Mouse (Mus musculus): Measurements from ENCODE around the gene Tax1bp3.

Tax1bp3 gene

DNA sequence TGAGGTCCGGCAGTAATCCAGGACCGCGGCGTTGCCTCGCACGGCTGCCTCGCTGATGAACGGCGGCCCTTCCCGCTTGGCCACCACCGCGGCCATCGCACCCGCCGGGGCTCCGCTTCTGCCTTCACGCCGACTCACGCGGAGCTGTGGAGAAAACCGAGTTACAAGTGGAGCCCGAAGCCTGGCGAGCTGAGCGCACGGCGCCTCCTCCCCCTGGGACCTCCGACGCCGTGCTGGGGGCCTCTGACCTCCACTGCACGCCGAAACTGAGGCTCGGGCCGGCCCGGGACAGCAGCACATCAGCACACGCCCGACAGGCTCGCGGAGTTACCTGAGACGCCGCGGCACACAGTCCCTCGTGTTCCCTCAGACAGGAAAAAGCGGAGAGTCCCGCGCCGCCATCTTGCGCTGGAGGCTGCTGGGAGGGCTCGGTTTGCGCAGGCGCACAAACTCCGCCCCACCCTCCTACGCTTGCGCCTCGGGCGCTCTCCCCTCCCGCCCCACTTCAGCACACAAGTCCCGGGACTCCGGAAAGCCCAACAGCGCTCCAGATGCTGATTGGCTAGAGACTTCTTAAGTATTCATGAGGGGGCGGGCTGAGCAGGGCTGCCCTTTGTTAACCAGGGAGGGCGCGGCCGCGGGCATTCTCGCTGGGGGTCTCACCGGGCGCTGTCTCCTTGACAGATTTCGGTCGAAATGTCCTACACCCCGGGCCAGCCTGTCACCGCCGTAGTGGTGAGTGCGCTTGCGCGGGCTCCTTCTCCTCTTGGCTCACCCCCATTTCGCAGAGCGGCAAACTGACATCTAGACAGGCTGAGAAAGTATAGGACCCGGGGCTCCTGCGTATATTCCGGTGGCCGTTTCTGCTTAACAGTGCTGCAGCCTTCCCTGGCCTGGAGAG lies at the start of gene Tax1bp3, which contains the start of gene Emc6:
TSS of gene Tax1bp3 (plus strand) at position 476 of the 901 bp plus-strand sequence.
TSS of gene Emc6 (minus strand) at position 430 of the 901 bp plus-strand sequence.
- peak; percentile 95 for DNase-seq

DNA sequence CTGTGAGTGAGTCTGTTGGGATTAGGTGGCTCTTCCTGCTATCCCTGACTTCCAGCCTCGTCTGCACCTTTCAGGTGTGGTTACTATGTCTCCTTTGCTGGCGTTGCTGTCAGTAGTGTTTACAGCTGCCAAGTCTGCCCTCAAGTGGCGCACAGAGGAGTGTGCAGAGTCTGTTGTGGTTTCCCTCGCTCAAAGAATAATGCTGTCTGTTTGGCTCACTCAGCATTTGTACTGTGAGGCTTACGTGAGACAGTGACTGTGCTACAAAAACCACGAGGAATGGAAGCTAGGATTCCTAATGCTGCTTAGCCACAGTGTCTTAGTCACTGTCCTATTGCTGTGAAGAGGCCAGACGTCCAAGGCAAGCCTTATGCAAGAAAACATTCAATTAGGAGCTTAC lies 45.9 kb upstream of the Tax1bp3 start:
- no peak for DNase-seq

DNA sequence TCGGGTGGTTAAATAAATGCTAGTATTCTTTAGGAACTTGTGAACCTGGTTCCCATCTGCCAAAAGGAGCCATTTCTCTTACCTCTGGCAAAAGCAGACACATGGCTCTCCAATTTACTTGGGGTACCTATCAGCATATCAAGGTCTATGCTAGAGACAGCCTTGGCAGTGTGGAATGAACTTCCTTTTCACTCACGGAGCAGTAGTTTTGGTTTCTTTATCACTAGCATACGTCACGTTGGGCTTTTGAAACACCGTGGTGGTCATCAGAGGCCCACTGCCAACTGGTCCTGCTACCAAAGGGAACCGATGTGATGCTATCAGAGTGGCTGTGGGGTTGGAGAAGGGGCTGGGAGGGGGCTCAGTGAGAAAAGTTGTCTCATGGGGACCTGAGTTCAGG lies 43.9 kb upstream of the Tax1bp3 start:
- no peak for DNase-seq

DNA sequence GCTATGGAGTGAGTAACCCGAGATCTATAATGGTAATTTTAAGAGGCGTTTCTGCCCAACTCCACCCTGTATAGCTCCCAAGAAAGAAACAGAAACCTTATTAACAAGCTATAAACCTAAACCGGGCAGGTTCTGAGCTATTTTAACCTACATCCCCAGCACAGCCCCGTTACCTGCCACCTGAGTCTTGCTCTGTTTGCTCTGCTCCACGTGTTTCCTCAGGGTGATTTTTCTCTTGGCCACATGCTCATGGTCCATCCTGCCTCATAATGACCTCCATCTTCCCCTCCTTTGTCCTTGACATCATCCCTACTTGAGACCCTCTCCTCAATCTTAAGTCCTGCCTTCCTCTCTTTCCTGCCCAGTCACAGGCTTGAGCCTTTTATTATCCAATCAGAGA lies 42.7 kb upstream of the Tax1bp3 start:
- DNase-seq = no peak

DNA sequence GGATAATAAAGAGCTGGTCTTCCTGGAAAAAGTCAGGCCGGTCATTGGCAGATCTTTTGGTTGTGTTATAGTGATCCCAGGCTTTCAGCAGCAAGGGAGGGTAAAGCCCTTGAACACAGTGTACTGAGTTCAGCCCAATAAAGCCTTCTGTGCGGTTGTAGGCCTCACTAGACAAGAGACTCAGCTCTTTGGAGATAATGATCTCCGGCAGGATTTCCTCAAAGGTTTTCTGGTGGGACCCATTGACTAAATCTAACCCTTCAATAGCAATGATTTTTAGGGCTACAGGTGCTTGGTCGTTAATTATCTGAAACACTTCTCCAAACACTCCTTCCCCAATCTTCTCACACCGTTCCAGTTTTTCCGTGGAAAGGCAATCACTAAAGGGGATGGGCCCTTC lies 40.3 kb upstream of the Tax1bp3 start:
- no peak for DNase-seq

DNA sequence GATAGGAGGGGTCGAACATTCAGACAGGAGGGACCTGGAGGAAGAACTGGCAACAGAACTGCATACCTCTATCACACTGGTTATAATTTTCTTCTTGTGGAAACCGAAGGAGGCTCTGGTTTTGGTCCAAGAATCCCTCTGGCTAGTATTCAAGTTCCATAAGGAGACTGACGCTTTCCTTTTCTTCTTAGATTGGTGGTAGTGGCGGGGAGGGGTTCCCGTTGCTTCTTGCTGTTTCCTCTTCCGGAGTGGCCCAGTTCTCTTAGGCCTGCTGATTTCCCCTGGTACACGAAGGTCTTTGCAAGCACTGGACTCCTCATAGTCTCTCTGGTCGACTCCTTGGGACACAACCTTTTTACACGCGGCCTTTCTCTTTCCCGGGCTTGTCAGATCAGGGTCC lies 39.8 kb upstream of the Tax1bp3 start:
- DNase-seq = no peak

DNA sequence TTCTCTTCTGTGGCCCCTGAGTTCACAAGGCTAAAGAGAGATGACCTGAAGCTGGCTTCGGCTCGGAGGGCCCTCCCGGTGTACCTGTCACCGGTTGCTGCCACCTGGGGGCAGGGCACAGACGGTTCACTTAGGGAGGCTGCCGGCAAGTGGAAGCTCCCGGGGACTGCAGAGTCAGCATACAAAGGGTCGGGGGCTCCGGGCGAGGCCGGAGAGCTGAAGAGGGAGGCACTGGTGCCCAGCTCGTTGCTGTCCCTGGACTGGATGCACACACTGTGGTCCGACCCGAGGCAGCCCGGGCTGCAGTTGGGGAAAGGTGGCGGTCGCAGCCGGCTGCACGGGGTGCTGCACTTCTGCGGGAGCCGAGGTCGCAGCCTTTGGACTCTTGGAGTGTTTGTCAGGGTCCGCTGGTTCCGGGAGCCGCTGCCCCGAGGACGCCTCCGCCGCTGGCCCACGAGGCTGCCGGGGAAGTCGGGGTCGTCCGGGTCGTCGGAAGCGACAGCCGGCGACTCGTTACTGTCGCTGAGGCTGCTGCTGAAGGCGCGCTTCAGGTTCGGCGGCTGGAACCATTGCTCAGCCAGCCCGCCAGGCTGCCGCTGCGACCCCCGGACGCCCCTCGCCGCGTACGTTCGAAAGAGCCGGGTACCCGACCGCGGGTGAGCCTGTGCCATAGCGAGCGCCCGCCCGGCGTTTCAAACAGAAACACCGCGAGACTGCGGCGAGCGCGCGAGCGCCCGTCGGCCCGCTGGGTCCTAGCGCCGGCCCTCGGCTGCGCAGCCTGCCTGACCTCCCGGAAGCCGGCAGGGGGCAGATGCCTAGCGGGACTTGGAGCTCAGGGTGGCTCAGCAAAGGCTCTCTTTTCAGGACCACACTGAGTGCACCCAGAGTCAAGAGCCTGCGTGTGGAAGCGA lies 39.0 kb upstream of the Tax1bp3 start, which contains the start of gene Haspin:
TSS of gene Haspin (minus strand) at position 704 of the 911 bp plus-strand sequence.
- peak; percentile 91 for DNase-seq

DNA sequence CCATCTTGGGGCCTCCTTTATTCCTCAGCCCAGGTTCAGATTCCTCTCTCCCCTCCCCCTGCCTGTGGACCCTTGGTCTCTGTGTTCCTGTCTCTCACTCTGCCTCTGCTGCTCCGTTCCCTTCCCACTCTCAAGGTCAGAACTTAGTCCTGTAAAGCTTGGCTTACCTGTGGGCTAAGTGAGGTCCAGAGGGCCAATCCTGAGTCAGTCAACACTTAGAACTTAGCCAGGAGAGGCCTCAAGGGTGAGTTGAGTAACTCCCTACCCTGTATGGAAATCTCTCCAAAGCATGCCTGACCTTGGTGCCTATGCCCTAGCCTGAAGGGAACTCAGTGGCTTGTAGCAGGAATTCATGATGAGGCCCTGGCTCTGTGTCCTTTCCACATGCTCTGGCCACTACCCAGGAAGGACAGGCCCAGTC lies 32.6 kb upstream of the Tax1bp3 start:
- DNase-seq = no peak

DNA sequence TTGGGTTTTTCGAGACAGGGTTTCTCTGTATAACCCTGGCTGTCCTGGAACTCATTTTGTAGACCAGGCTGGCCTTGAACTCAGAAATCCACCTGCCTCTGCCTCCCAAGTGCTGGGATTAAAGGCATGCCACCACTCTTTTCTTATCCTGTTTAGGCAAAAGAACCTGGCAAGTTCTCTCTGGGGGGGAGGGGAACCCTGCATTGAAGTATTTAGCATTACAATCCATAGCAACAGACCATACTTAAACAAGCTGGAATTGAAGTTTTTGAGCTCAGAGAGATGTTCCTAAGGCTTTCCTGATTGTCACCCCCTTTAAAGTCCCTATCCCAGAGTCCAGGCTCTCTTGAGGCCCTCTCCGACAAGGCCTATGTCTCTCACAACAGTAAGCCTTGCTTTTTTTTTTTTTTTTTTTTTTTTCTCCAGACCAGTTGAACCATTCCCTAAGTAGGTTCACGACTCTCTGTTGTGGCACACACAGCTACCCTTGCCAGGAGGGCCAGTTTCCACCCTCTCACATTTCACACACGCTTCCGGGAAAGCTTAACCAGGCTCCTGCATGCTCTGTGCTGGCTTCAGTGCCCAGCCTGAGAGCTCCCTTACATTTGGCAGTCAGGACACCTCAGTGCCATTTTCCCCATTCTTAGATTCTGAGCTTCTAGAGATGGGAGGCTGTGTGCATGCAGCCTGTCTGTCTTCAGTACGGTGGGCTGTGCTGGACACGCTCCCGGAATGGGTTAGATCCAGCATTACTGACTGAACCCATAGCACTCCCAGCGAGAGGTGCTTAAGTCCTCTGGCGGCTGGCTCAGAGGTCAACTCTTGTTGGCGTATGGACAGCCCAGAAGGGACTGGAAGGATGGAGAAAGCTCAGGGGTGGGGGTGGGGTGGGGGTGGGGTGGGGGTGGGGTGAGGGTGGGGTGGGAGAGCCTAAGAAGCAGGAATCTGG lies 30.6 kb upstream of the Tax1bp3 start:
- no peak for DNase-seq

DNA sequence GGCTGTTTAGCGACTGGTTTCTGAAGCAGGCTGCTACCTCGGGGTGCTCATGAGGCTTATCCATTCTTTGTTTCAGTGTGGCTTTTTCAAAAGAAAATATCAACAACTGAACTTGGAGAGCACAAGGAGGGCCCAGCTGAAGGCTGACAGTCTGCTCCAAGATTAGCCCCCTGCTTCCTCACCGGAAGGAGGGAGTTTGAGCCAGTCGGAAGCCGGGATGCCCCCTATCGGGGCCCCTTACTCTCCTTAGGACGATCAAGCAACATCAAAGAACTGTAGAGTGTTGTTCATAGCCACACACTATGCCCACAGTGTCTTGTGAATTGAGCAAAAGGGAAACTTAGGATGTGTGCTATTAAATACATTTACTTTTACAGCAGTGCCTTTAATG lies 29.9 kb upstream of the Tax1bp3 start:
- no peak for DNase-seq

DNA sequence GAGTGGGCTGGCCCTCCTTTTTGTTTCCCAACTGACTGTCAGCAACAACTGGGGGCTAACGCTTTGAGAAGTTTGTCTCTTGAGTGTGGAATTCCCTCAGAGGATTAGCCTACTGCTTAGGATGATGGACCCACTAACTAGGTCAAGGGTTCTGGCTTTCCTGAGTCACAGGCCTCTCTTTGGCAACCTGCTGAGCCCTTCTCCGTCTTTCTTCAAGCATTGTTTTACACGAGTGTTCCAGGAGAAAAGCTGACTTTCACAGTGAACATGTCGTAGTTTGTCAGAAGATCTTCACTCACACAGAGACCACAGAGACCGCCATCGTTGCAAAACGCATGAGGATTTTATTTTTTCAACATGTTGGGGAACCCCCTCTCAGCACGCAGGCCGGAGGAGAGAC lies 28.7 kb upstream of the Tax1bp3 start:
- no peak for DNase-seq

DNA sequence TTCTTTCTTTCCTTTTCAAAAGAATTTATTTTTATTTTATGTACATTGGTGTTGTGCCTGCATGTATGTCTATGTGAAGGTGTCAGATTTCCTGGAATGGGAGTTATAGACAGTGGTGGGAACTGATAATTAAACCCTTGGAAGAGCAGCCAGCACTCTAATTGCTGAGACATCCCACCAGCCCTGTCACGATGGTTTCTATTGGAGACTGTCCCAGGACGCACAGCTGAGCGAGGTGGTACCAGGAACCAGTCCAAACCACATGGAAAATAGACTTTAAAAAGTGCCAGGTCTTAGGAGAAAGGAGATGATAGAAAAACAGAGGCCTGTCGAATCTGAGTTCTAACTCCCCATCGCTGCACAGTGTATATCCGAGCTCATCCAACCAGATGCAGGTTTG lies 21.8 kb upstream of the Tax1bp3 start:
- DNase-seq = no peak

DNA sequence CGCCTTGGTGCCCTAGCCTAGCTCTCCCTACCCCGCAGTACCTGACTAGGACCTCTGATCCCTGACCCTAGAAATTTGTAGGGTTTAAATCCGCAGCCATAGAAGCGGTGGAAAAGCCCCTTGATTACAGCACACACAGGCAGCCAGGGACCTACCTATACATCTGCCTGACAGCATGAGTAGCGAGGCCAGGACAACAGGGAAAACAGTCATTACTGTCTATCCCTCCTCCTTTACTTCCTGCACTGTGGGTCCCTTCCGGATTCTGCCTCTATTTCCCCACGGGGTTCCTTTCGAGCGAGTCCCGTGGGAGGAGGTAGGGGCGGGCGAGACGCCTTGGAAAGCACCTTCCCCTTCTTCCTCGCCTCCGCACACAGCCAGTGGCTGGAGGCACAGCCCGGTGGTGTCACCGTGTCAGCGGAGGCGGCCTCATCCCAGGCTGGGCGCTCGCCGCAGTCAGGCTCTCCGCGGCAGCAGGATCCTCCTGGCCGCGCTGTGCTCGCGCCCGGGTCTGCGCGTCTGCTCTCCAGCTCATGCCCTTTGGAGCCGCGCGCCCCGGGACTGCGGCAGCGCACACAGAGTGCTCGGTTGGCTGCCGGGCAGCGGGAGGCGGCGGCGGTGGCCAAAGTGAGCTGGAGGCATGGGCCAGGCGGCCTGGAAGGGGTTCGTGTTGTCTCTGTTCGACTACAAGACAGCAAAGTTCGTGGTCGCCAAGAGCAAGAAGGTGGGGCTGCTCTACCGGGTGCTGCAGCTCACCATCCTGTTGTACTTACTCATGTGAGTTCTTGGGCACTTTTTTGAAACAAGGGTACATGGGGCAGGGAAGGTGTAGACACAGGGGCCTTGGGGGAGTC lies 16.7 kb upstream of the Tax1bp3 start, which contains the start of gene P2rx5:
TSS of gene P2rx5 (plus strand) at position 465 of the 854 bp plus-strand sequence.
- DNase-seq = peak; percentile 16

DNA sequence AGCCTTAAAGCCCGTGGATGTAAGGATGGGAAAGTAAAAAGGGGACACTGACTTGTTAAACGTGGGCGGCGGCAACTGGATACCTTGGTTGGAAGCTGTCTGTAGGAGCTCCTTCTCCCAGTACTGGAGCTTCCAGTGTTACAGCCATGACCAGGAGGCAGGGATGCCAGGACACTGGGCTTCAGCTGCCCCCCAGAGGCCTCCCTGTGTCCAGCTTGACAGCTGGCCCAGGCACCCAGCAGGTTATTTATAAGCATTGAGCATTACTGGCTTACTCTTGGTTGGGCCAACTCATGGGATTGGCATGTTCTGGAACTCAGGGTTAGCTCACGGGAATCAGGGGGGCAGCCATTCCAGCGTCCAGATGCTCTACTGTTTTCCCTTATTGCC lies 16.1 kb upstream of the Tax1bp3 start:
- DNase-seq = no peak

DNA sequence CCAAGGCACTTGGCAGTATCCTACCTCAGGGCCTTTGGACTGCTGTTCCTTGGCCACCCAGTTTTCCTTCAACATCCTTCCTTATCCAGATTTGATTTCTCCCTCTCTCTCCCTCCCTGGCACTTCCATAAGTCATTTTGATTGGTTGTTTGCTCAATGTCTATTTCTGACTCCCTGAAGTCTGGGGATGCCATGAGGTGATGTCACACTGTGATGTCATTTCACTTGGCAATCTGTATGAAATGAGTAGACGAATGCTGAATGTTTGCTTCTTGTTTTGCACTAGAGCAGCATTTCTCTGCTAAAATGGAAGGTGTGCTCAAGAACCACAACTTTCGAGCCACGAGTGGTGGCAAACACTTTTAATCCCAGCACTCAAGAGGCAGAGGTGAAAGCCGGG lies 15.3 kb upstream of the Tax1bp3 start:
- no peak for DNase-seq

DNA sequence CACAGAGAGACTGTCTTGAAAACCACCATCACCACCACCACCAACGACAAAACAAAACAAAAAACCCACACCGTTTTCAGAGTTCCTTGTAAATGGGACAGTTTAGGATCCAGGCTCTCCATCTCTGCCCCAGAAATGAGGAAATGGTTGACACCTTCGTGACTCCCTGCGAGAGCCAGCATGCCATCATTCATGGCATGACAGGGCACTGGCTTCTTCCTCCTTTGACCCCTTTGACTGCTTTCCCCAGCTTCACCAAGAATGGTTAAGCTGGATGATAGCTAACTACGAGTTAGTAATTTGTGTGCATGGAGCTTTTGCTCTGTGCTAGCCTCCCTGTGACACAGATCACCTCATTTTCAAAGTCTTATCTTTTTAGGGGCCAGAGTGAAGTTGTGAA lies 14.6 kb upstream of the Tax1bp3 start:
- DNase-seq = no peak

DNA sequence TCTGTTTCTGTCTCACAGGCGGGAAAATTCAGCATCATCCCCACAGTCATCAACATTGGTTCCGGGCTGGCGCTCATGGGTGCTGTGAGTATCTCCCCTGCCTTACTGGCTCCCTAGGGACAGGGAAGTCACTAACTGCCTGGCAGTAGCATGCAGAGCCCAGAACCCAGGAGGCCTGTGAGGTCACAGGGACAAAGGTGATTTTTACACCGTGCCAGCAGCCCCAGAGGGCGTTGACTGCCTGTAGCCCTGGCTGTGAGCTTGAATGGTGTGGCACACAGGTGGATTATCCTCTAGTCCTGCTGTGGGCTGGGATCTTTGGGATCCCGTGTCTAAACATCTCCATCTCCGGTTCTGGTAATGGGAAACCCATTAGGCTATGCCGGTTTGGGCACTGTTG lies 8.8 kb upstream of the Tax1bp3 start:
- no peak for DNase-seq

DNA sequence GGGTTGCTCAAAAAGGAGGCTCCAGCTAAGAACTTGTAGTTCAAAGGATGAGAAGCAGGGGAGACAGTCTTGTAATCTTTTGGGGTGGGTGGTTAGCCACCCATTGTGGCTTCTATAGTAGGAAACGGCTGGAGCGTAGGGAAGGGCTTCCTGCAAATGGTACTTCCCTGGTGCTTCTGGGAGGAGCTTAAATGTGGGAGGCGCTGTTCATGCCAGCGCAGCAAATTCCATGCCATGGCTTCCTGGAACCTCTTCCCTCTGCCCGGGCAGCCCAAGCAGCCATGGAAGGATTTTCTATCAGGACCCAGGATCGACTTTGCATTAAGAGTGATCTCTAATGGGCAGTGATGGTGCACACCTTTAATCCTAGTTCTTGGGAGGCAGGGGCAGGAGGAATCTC lies 8.3 kb upstream of the Tax1bp3 start:
- DNase-seq = no peak

DNA sequence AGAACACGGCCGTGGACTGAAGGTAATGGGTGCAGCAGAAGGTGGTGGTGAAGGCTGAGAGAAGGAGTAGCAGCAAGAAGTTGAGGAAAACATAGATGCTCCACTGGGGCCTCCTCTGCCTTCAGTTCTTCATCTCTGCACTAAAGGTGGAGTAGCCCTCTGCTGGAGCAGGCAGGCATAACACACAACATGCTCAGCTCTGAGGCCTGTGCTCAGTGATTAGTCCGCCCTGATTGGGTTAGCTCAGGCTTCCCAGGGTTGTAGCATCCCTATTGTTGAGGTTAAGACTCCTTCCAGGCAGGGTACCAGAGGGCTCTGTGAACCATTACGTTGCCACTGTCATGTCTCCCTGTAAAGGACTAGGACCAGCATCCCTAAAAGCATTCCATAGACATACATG lies 7.7 kb upstream of the Tax1bp3 start:
- peak; percentile 69 for DNase-seq

DNA sequence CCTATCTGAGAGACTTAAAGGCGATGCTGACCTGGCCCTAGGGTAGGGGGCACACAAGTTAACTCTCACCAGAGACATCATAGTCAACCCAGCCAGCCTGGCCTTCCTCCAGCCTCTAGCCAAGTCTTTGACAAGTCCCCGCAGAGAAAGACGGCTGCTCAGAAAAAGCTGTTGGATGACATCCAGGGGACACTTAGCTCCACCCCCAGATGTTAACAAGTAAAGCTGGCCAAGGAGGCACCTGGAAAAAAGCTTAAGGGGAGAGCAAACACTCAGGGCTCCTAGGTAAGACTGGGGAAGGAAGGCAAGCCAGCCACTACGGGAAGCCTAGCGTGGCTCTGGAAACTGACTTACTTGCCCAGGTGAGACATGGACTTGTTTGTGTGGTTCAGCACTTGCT lies 4.7 kb upstream of the Tax1bp3 start:
- no peak for DNase-seq

DNA sequence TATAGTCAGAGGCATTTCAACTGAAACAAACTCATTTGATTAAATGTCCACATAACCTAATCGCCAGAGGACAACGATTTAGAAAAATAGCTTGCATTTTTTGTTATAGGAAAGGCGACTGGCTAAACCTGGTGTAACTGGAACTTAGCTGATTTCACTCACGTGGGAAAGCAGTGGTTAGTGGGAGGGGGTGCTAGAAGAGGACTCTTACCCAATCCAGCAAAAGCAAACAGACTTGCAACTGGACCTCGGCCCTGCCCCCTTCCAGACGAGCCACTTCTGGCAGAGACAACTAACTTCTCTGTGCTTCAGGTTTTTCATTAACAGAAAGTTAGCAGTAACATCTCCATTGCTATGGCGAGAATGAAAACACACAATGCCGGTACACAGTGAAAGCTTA lies 1.3 kb upstream of the Tax1bp3 start:
- DNase-seq = no peak

Data from right cerebral cortex, postnatal 4 days (tissue).